Mouse (Mus musculus) stomach, postnatal 0 days (tissue): ENCODE data around the gene Eif4g1.

ENCODE experiments used
- CTCF ChIP-seq: IDR thresholded peaks from 2 replicates; pipeline ENCODE4 v1.5.1; 2016; ENCODE audit warnings: antibody characterized with exemption, low read depth, mild to moderate bottlenecking, moderate library complexity
- EP300 ChIP-seq: optimal IDR thresholded peaks from 2 replicates; pipeline ENCODE3; 2016; ENCODE audit warnings: antibody characterized with exemption

DNA sequence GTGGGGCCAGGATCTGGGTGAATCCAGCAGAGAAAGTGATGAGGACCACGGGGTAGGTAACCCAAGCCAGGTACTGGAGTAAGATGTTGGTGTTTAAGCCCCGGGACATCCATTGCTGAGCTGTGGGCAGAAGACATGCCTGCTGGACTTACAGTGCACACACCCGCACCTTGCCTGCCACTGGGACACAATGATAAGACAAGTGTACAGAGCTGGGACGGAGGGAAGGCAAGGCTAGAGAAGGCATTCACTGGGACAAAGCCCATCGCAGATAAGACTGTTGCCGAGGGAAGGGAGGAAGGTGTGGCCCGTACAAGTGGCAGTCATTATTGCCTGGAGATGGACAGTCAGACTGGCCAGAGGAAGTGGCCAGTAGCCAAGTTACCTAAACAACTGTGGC lies 44.8 kb downstream of the Eif4g1 start:
- no peak for TF ChIP-seq CTCF
- TF ChIP-seq EP300: no peak
